Mouse (Mus musculus) limb, embryonic 14.5 days (tissue): Measurements from ENCODE around the gene Tnrc6b. TPM values are rescaled to one million over a fixed set of nuclear protein-coding genes. Genes with fewer than 3 reads are reported as not detected.

Experiments
- ATAC-seq: fragments of 200-750 bp; cut with Nextera tagmentation; 2 replicates; pipeline ENCODE4 v1.8.0; 2017; ENCODE audit warnings: low read depth, moderate number of reproducible peaks, moderate TSS enrichment; ENCODE audit not compliant: low FRiP score
- DNase-seq: peaks from one replicate; pipeline ENCODE4 v3.0.0-alpha.2; 2015; ENCODE audit warnings: low spot score
- H3K27ac ChIP-seq: fragments of 300-500 bp; sonication (generic); replicated peaks from 2 replicates; pipeline ENCODE4 v1.5.1; 2014; ENCODE audit warnings: low read depth, mild to moderate bottlenecking, low read length, moderate library complexity, mixed read lengths
- H3K27me3 ChIP-seq: fragments of 300-500 bp; sonication (generic); 2 replicates; pipeline ENCODE4 v1.6.1; 2014; ENCODE audit warnings: low read length, mixed read lengths; ENCODE audit not compliant: control insufficient read depth, insufficient read depth
- H3K36me3 ChIP-seq: fragments of 300-500 bp; sonication (generic); 2 replicates; pipeline ENCODE4 v1.6.1; 2014; ENCODE audit warnings: mild to moderate bottlenecking, low read length, moderate library complexity, mixed read lengths; ENCODE audit not compliant: control insufficient read depth, insufficient read depth
- H3K4me1 ChIP-seq: fragments of 300-500 bp; sonication (generic); 2 replicates; pipeline ENCODE4 v1.6.1; 2014; ENCODE audit warnings: antibody characterized with exemption, low read length, mixed read lengths; ENCODE audit not compliant: control insufficient read depth, insufficient read depth
- H3K4me2 ChIP-seq: fragments of 300-500 bp; sonication (generic); replicated peaks from 2 replicates; pipeline ENCODE4 v1.6.1; 2014; ENCODE audit warnings: low read depth, mild to moderate bottlenecking, low read length, moderate library complexity; ENCODE audit not compliant: severe bottlenecking
- H3K4me3 ChIP-seq: fragments of 300-500 bp; sonication (generic); replicated peaks from 2 replicates; pipeline ENCODE4 v1.5.1; 2014; ENCODE audit warnings: low read length
- H3K9ac ChIP-seq: fragments of 300-500 bp; sonication (generic); 2 replicates; pipeline ENCODE4 v1.6.1; 2014; ENCODE audit warnings: mild to moderate bottlenecking, low read depth, low read length, moderate library complexity; ENCODE audit not compliant: severe bottlenecking
- H3K9me3 ChIP-seq: fragments of 300-500 bp; sonication (generic); 2 replicates; pipeline ENCODE4 v1.6.1; 2016; ENCODE audit warnings: low read length; ENCODE audit not compliant: control insufficient read depth
- POLR2A ChIP-seq: fragments of 200-500 bp; IDR thresholded peaks from 2 replicates; pipeline ENCODE4 v1.8.0; 2012; ENCODE audit warnings: inconsistent platforms, mild to moderate bottlenecking, moderate library complexity, borderline replicate concordance; ENCODE audit not compliant: insufficient read depth, insufficient read length; ENCODE audit errors: extremely low read depth
- WGBS: fragments of 180-500 bp; shearing (Covaris S2); extraction: QIAGEN DNeasy Blood & Tissue Kit; methylation state at CpG from one replicate; pipeline ENCODE4 v1.1.7; 2014; 5-methylcytosine and 5-hydroxymethylcytosine counted together
- microRNA-seq: library from miRNA; unstranded; fragments of <30 nt; microRNA quantifications from one replicate; pipeline ENCODE4, GENCODE M21; 2016
- polyA plus RNA-seq, 2 experiments: library from polyadenylated mRNA; depleted of rRNA in 1 of 2; stranded (reverse) in 1 of 2; unstranded in 1 of 2; fragments of >200 nt; fragmentation: Nextera tagmentation in 1 of 2; extraction: Ambion mirVana in 1 of 2; gene quantifications; 2 replicates each; pipeline versions ENCODE4 v1.2.1 to v1.2.3; 2012 to 2014

Gene Tnrc6b
- polyA plus RNA-seq, 2 experiments, result 12.5 to 15.8 TPM

GRCm38 (mm10) chr15:80979611-80980010 lies 268.5 kb downstream of the Tnrc6b start:
- no peak overlapping the region for H3K9ac ChIP-seq
- H3K27ac ChIP-seq, result no peak overlapping the region
- H3K27me3 ChIP-seq, result no peaks in the 10 kb centered on the region
- H3K4me2 ChIP-seq, result no peak overlapping the region
- DNase-seq (no peak), ATAC-seq (no peak)
- 80% methylated on average over 4 of the region's 4 CpGs for WGBS
- peaks cover 5% of the 10 kb centered on the region; the same call in 1 of the 2 replicates for H3K4me1 ChIP-seq
- H3K9me3 ChIP-seq, result no peaks in the 10 kb centered on the region
- TF ChIP-seq POLR2A, result no peak
- no peaks in the 10 kb centered on the region for H3K36me3 ChIP-seq
- H3K4me3 ChIP-seq, result no peak overlapping the region

GRCm38 (mm10) chr15:80981176-80981575 lies 270.1 kb downstream of the Tnrc6b start:
- WGBS, result 85% methylated on average over 4 of the region's 4 CpGs

DNA sequence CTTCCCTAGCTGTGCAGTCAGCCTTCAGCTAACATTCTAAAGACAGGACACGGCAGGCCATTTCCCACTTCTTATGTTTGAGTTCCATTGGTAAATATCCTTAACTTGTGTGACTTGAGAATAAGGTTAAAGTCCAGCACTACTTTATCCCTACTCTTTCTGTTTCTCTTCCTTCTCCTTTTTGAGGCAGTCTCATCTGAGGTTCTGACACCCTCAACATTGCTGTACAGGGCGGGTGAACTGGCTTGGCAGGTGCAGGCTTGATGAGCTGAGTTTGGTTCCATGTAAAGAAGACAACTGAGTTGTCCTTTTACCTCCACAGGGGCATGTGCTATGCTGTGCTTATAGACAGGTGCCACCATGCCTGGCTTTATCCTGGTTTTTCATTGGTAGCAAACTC lies 272.2 kb downstream of the Tnrc6b start:
- no peaks in the 10 kb centered on the region for H3K9me3 ChIP-seq
- TF ChIP-seq POLR2A, result no peak
- no peak for ATAC-seq
- H3K27me3 ChIP-seq, result no peaks in the 10 kb centered on the region
- no peak overlapping the region for H3K4me3 ChIP-seq
- WGBS, result 90% methylated on average over 2 of the region's 2 CpGs
- H3K4me1 ChIP-seq, result 0 out of 2 replicates have a peak, but pooled peaks cover 4% of the 10 kb centered on the region
- DNase-seq, result no peak
- no peak overlapping the region for H3K9ac ChIP-seq
- H3K27ac ChIP-seq, result no peak overlapping the region
- no peak overlapping the region for H3K4me2 ChIP-seq
- no peaks in the 10 kb centered on the region for H3K36me3 ChIP-seq

More at GRCm38 (mm10) chr15:80981176-80981575, 270.1 kb downstream of the Tnrc6b start:
- TF ChIP-seq POLR2A, result no peak
- Histone ChIP-seq H3K4me1 (peaks cover 5% of the 10 kb centered on the region; the same call in 1 of the 2 replicates), H3K27ac (no peak overlapping the region), H3K36me3 (no peaks in the 10 kb centered on the region), H3K9ac (no peak overlapping the region), H3K4me2 (no peak overlapping the region), H3K4me3 (no peak overlapping the region), H3K9me3 (no peaks in the 10 kb centered on the region), H3K27me3 (no peaks in the 10 kb centered on the region)
- no peak for DNase-seq
- no peak for ATAC-seq

DNA sequence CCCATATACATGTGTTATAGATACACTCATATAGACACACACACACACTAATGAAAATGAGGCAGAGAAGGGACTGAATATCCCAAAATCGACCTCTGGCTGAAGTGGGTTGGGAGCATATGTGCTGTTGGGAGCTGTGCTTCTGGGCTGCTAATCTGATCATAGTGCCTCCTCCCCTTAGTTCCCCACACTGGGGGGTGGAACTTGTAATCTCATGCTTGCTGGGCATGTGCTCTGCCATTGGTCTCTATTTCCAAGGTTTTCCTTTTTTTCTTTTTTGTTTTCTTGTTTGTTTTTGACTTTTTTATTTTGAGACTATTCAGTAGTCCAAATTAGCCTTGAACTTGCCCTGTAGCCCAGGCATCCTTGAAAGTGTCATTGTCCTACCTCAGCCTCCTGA lies 277.2 kb downstream of the Tnrc6b start:
- Histone ChIP-seq H3K36me3 (no peaks in the 10 kb centered on the region), H3K9me3 (no peaks in the 10 kb centered on the region), H3K4me3 (no peak overlapping the region), H3K27me3 (no peaks in the 10 kb centered on the region), H3K4me1 (no peaks in the 10 kb centered on the region), H3K9ac (no peak overlapping the region), H3K27ac (no peak overlapping the region), H3K4me2 (no peak overlapping the region)
- no peak for TF ChIP-seq POLR2A
- ATAC-seq (no peak), DNase-seq (no peak)
- WGBS, result 53% methylated on average over 1 of the region's 1 CpGs

DNA sequence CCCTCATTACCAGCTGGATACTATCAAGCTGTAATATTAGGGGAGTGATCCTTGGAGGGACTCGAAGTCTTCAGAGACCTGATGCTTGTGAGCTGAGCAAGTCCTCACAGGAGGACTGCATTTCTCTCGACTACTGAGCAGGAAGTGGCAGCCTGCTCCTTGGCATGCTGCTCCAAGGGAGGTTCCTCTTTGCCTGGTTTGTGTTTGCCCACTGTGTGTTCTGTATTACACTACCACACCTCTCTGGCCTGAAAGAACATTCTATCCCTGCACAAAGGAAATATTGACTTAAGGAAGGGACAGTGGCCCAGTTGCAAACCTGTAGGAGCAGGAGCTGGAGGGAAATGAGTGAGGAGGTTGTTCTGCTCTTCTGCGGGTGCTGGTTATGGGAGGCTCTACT lies 278.6 kb downstream of the Tnrc6b start:
- WGBS, result 58% methylated on average over 3 of the region's 3 CpGs
- H3K27me3 ChIP-seq, result no peaks in the 10 kb centered on the region
- DNase-seq, result no peak
- H3K27ac ChIP-seq, result no peak overlapping the region; the same call in 1 of the 2 replicates
- H3K9ac ChIP-seq, result no peak overlapping the region
- H3K4me3 ChIP-seq, result no peak overlapping the region
- no peaks in the 10 kb centered on the region for H3K9me3 ChIP-seq
- H3K36me3 ChIP-seq, result no peaks in the 10 kb centered on the region
- no peak for TF ChIP-seq POLR2A
- H3K4me2 ChIP-seq, result no peak overlapping the region
- no peak for ATAC-seq
- H3K4me1 ChIP-seq, result no peaks in the 10 kb centered on the region

Small RNA genes lying within 50 kb of the gene (microRNA-seq; reads per million reads assigned to microRNA genes)
- gene Mir5113, result 8.9 reads per million, percentile 20 among the genes with 10 or more reads in this experiment

Other genes with a start within 250 kb of the Tnrc6b start
- 0.04 TPM in 2 replicates for gene Enthd1, start 146.2 kb upstream of the Tnrc6b start, polyA plus RNA-seq (2012; rRNA removed)
- gene Enthd1, start 146.2 kb upstream of the Tnrc6b start, polyA plus RNA-seq (2014; fragmentation: Nextera tagmentation; extraction: Ambion mirVana), result not detected in 2 replicates
- 0.36 and 0.90 TPM in 2 replicates for gene Grap2, start 138.7 kb upstream of the Tnrc6b start, polyA plus RNA-seq (2012; rRNA removed)
- 0.15 and 1.2 TPM in 2 replicates for gene Grap2, start 138.7 kb upstream of the Tnrc6b start, polyA plus RNA-seq (2014; fragmentation: Nextera tagmentation; extraction: Ambion mirVana)
- gene Fam83f, start 39.5 kb upstream of the Tnrc6b start, polyA plus RNA-seq (2012; rRNA removed), result 1.6 and 1.7 TPM in 2 replicates
- 2.6 and 3.7 TPM in 2 replicates for gene Fam83f, start 39.5 kb upstream of the Tnrc6b start, polyA plus RNA-seq (2014; fragmentation: Nextera tagmentation; extraction: Ambion mirVana)
- 93.4 and 101 TPM in 2 replicates for gene Adsl, start 237.2 kb downstream of the Tnrc6b start, polyA plus RNA-seq (2012; rRNA removed)
- 114 and 117 TPM in 2 replicates for gene Adsl, start 237.2 kb downstream of the Tnrc6b start, polyA plus RNA-seq (2014; fragmentation: Nextera tagmentation; extraction: Ambion mirVana)